16 mouse cellular contexts compared by ENCODE assay signal in genomic region chr13:38376071-38376470, GRCm38 (mm10). TPM values are rescaled to one million over a fixed set of nuclear protein-coding genes. Genes with fewer than 3 reads are reported as not detected.
A peak's percentile ranks its signal among the peaks of the same experiment; 100 is the strongest.
DNase-seq lines count a peak whose midpoint lies in the region; TF ChIP-seq lines count a peak whose summit lies in the region.
"Had no signal": no experiment of that assay in that cellular context is flagged by ENCODE, and none has a peak within 500 bp of the region (broad histone marks: within the 10 kb centered on the region; RNA-seq: fewer than 3 reads in every experiment).

No protein-coding gene starts in this region.

- DNase-seq in cerebellum, adult 11-12 months, result peak; percentile 2
- DNase-seq in cerebellum, adult 8-10 months, result no peak
- peak; percentile 35 for DNase-seq in kidney, adult 18-20 months
- DNase-seq in kidney, adult 11 months, result no peak
- DNase-seq in MEL (ENCODE audit: low read depth, low spot score), result peak; percentile 5
- peak; percentile 18 to 28 for DNase-seq in cerebellum, postnatal 14 days
- no peak for DNase-seq in urinary bladder, adult 18-20 months (ENCODE audit: low spot score in 2 of 2)
- DNase-seq: left cerebral cortex, postnatal 4 days; retina, postnatal 1 day; thymus, postnatal 14 days had no signal

- H3K9me3 ChIP-seq in MEL (replicated peaks; ENCODE audit: insufficient read depth, low read length), result no peaks in the 10 kb centered on the region

- no peaks in the 10 kb centered on the region for H3K36me3 ChIP-seq in MEL (ENCODE audit: control insufficient read depth in 1 of 2, insufficient read depth in 2 of 2, low read length in 2 of 2)
- H3K36me3 ChIP-seq: forebrain, embryonic 10.5 days; midbrain, embryonic 12.5 days had no signal

- no peak overlapping the region for H3K27ac ChIP-seq in MEL (ENCODE audit: control insufficient read depth, low read depth, low read length)
- H3K27ac ChIP-seq: forebrain, embryonic 10.5 days; liver, embryonic 14.5 days; midbrain, embryonic 12.5 days had no signal

- H3K9ac ChIP-seq in MEL (ENCODE audit: control insufficient read depth, low read depth, low read length, poor library complexity, severe bottlenecking), result no peak overlapping the region
- H3K9ac ChIP-seq: liver, embryonic 14.5 days; midbrain, embryonic 12.5 days had no signal

- H3K4me1 ChIP-seq in MEL (ENCODE audit: control insufficient read depth in 1 of 2, insufficient read depth in 2 of 2, low read length in 2 of 2), result no peaks in the 10 kb centered on the region
- H3K4me1 ChIP-seq: forebrain, embryonic 10.5 days; midbrain, embryonic 12.5 days had no signal

- TF ChIP-seq POLR2A in MEL (IDR thresholded peaks at IDR 0.05; ENCODE audit: control insufficient read depth in 1 of 2, insufficient read depth in 1 of 2, low read depth in 1 of 2, low read length in 2 of 2, poor library complexity in 1 of 2), result no peak

- no peak for TF ChIP-seq CTCF in MEL (IDR thresholded peaks at IDR 0.05 in 2 of 3, conservative IDR thresholded peaks at IDR 0.05 in 1 of 3; ENCODE audit: control insufficient read depth in 1 of 3, insufficient read depth in 1 of 3, low read depth in 2 of 3, low read length in 3 of 3, poor library complexity in 1 of 3, severe bottlenecking in 1 of 3)

- no peak for TF ChIP-seq EP300 in MEL (IDR thresholded peaks at IDR 0.05; ENCODE audit: low read depth in 1 of 2, low read length in 2 of 2)

- no peaks in the 10 kb centered on the region; a peak in 1 of 4 replicates for H3K27me3 ChIP-seq in MEL (ENCODE audit: control insufficient read depth in 1 of 2, insufficient read depth in 2 of 2, low read length in 2 of 2)
- H3K27me3 ChIP-seq: midbrain, embryonic 12.5 days; Patski had no signal

- TF ChIP-seq RAD21 in MEL (IDR thresholded peaks at IDR 0.05; ENCODE audit: low read depth, low read length), result no peak

- H3K4me3 ChIP-seq in MEL (ENCODE audit: control insufficient read depth in 1 of 2, insufficient read depth in 1 of 2, low read depth in 2 of 2, low read length in 2 of 2), result no peak overlapping the region
- H3K4me3 ChIP-seq: forebrain, embryonic 10.5 days; midbrain, embryonic 12.5 days had no signal

- no peaks in the 10 kb centered on the region for H3K79me2 ChIP-seq in MEL (ENCODE audit: control insufficient read depth, insufficient read depth, low read length, poor library complexity)

TF ChIP-seq in MEL, 35 proteins besides CTCF, POLR2A, EP300 and RAD21:
- TF ChIP-seq MAFK (IDR thresholded peaks at IDR 0.05; ENCODE audit: borderline replicate concordance, low read depth, low read length), result no peak
- no peak for TF ChIP-seq E2F4 (IDR thresholded peaks at IDR 0.05; ENCODE audit: borderline replicate concordance, low read depth, low read length)
- no peak for TF ChIP-seq MAZ (IDR thresholded peaks at IDR 0.05; ENCODE audit: low read depth, low read length)
- no peak for TF ChIP-seq ETS1 (IDR thresholded peaks at IDR 0.05; ENCODE audit: low read depth, low read length)
- TF ChIP-seq TCF12 (IDR thresholded peaks at IDR 0.05; ENCODE audit: low read depth, low read length), result no peak
- no peak for TF ChIP-seq USF2 (IDR thresholded peaks at IDR 0.05; ENCODE audit: borderline replicate concordance in 1 of 2, insufficient read depth in 1 of 2, low read depth in 1 of 2, low read length in 2 of 2)
- TF ChIP-seq ZNF384 (IDR thresholded peaks at IDR 0.05; ENCODE audit: low read depth, low read length), result no peak
- TF ChIP-seq POLR2AphosphoS5 (IDR thresholded peaks at IDR 0.05; ENCODE audit: borderline replicate concordance, low read depth, low read length), result no peak
- no peak for TF ChIP-seq NRF1 (IDR thresholded peaks at IDR 0.05; ENCODE audit: insufficient read depth, low read depth, low read length, poor library complexity, severe bottlenecking)
- TF ChIP-seq MXI1 (IDR thresholded peaks at IDR 0.05; ENCODE audit: low read depth, low read length), result no peak
- TF ChIP-seq NELFE (IDR thresholded peaks at IDR 0.05; ENCODE audit: low read depth, low read length), result no peak
- TF ChIP-seq CHD1 (IDR thresholded peaks at IDR 0.05; ENCODE audit: low read depth, low read length), result no peak
- TF ChIP-seq TBP (IDR thresholded peaks at IDR 0.05; ENCODE audit: low read depth, low read length), result no peak
- no peak for TF ChIP-seq MYC (IDR thresholded peaks at IDR 0.05; ENCODE audit: low read depth, low read length)
- no peak for TF ChIP-seq MAX (IDR thresholded peaks at IDR 0.05; ENCODE audit: low read length)
- no peak for TF ChIP-seq UBTF (IDR thresholded peaks at IDR 0.05; ENCODE audit: borderline replicate concordance, insufficient read depth, low read depth, low read length)
- no peak for TF ChIP-seq MEF2A (IDR thresholded peaks at IDR 0.05; ENCODE audit: extremely low read depth, insufficient replicate concordance, low read depth, low read length, poor library complexity, severe bottlenecking)
- TF ChIP-seq RCOR1 (IDR thresholded peaks at IDR 0.05; ENCODE audit: low read depth, low read length), result no peak
- no peak for TF ChIP-seq SMC3 (IDR thresholded peaks at IDR 0.05; ENCODE audit: low read depth, low read length)

RNA-seq across cellular contexts. Expression of gene Bmp6, which starts 31.2 kb away (rescaled TPM):
- total RNA-seq in MEL (2012; rRNA removed), result not detected in 2 replicates
- not detected for polyA plus RNA-seq in MEL (2012; ENCODE audit: insufficient read depth in 1 of 2, insufficient read length in 2 of 2, low read depth in 1 of 2, low replicate concordance in 2 of 2, missing spikeins in 1 of 2)
- total RNA-seq: hematopoietic stem cell, adult 5-6 weeks; neutrophil, adult 5-6 weeks had no signal

Comparison
In these comparisons a context has a peak if more than half of its experiments do, and no peak if none do; other contexts are left out.
1. DNase-seq: peak in cerebellum, adult 11-12 months (single experiment), kidney, adult 18-20 months (single experiment), MEL (single experiment) and cerebellum, postnatal 14 days (2 of 2); none in cerebellum, adult 8-10 months (single experiment), kidney, adult 11 months (single experiment) and urinary bladder, adult 18-20 months (0 of 2).